Mouse (Mus musculus): ENCODE data around the gene Cog5. TPM values are rescaled to one million over a fixed set of nuclear protein-coding genes. Genes with fewer than 3 reads are reported as not detected.

Cog5 gene
- polyA plus RNA-seq, 1 experiment from 2014 or later = 38.1 TPM

DNA sequence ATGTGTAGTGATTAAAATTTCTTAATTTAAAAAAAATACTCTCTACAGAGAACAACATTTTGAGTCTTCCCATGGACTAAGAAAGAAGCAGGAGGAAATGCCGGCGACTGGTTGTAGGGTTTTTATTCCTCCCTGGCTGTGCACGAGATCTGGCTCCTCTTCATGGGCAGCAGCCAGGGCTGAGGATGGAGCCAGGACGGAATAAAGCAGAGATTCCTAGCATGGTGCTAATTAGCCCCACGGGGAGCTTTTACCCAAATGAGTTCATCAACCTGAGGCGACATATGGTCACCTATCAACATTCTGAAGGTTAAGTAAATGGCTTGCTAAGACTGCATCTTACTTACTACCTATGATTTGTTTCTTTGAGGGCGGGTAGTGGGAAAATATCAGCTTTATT, 328.6 kb downstream of the Cog5 start:
- no peak overlapping the region for H3K4me2 ChIP-seq (ENCODE audit: low read depth, severe bottlenecking)
- no peak for DNase-seq (ENCODE audit: low spot score)
- WGBS = 37% methylated on average over 7 of the region's 7 CpGs
- no peak overlapping the region for H3K4me3 ChIP-seq (ENCODE audit: low read depth, low read length)
- H3K9me3 ChIP-seq (ENCODE audit: control insufficient read depth, low read length) = no peaks in the 10 kb centered on the region
- H3K9ac ChIP-seq (ENCODE audit: low read length) = no peak overlapping the region
- H3K36me3 ChIP-seq (ENCODE audit: control insufficient read depth, insufficient read depth, low read length) = no peaks in the 10 kb centered on the region
- no peak overlapping the region for H3K27ac ChIP-seq (replicated peaks; ENCODE audit: low read depth, low read length)
- no peaks in the 10 kb centered on the region for H3K4me1 ChIP-seq (ENCODE audit: control insufficient read depth, insufficient read depth, low read length)
- ATAC-seq (ENCODE audit: insufficient number of reproducible peaks, low FRiP score, low TSS enrichment, low read depth) = no peak
- no peaks in the 10 kb centered on the region for H3K27me3 ChIP-seq (ENCODE audit: control insufficient read depth, insufficient read depth, low read length)

GRCm38 (mm10) chr12:31983769-31984168, 329.1 kb downstream of the Cog5 start:
- no peaks in the 10 kb centered on the region for H3K4me1 ChIP-seq (ENCODE audit: control insufficient read depth, insufficient read depth, low read length)
- no peak overlapping the region for H3K27ac ChIP-seq (replicated peaks; ENCODE audit: low read depth, low read length)
- H3K4me3 ChIP-seq (ENCODE audit: low read depth, low read length) = no peak overlapping the region
- H3K36me3 ChIP-seq (ENCODE audit: control insufficient read depth, insufficient read depth, low read length) = no peaks in the 10 kb centered on the region
- ATAC-seq (ENCODE audit: insufficient number of reproducible peaks, low FRiP score, low TSS enrichment, low read depth) (no peak), DNase-seq (ENCODE audit: low spot score) (no peak)
- no peak overlapping the region for H3K4me2 ChIP-seq (ENCODE audit: low read depth, severe bottlenecking)
- H3K9me3 ChIP-seq (ENCODE audit: control insufficient read depth, low read length) = no peaks in the 10 kb centered on the region
- H3K9ac ChIP-seq (ENCODE audit: low read length) = no peak overlapping the region
- H3K27me3 ChIP-seq (ENCODE audit: control insufficient read depth, insufficient read depth, low read length) = no peaks in the 10 kb centered on the region
- 72% methylated on average over 6 of the region's 6 CpGs for WGBS

DNA sequence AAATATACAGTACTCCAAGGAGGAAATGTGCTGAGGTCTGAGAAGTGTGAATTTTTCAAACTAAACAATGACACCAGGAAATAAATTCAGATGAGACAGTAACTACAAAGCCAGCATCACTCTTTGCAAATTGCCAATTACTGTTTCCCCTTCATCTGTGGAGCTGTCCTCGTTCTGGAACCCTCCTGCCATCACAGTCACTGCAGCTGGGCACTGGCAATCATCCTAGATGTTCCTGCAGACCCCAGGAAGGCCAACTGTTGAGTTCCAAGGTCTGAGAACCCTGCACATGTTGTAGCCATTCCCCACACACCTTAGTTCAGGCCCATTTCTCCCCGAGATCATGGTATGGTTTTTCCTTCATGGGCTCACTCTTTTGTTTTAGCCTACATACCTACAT, 329.5 kb downstream of the Cog5 start:
- no peak for DNase-seq (ENCODE audit: low spot score)
- Histone ChIP-seq H3K27ac (replicated peaks; ENCODE audit: low read depth, low read length) (no peak overlapping the region), H3K27me3 (ENCODE audit: control insufficient read depth, insufficient read depth, low read length) (no peaks in the 10 kb centered on the region), H3K36me3 (ENCODE audit: control insufficient read depth, insufficient read depth, low read length) (no peaks in the 10 kb centered on the region), H3K4me3 (ENCODE audit: low read depth, low read length) (no peak overlapping the region), H3K4me1 (ENCODE audit: control insufficient read depth, insufficient read depth, low read length) (no peaks in the 10 kb centered on the region), H3K9ac (ENCODE audit: low read length) (no peak overlapping the region), H3K4me2 (ENCODE audit: low read depth, severe bottlenecking) (no peak overlapping the region), H3K9me3 (ENCODE audit: control insufficient read depth, low read length) (no peaks in the 10 kb centered on the region)
- 43% methylated on average over 2 of the region's 2 CpGs for WGBS
- ATAC-seq (ENCODE audit: insufficient number of reproducible peaks, low FRiP score, low TSS enrichment, low read depth) = no peak

GRCm38 (mm10) chr12:31984664-31985063, 330.0 kb downstream of the Cog5 start:
- DNase-seq (ENCODE audit: low spot score) = no peak
- ATAC-seq (ENCODE audit: insufficient number of reproducible peaks, low FRiP score, low TSS enrichment, low read depth) = no peak
- no peak overlapping the region for H3K9ac ChIP-seq (ENCODE audit: low read length)
- H3K36me3 ChIP-seq (ENCODE audit: control insufficient read depth, insufficient read depth, low read length) = no peaks in the 10 kb centered on the region
- no peaks in the 10 kb centered on the region for H3K9me3 ChIP-seq (ENCODE audit: control insufficient read depth, low read length)
- no peak overlapping the region for H3K27ac ChIP-seq (replicated peaks; ENCODE audit: low read depth, low read length)
- no peaks in the 10 kb centered on the region for H3K27me3 ChIP-seq (ENCODE audit: control insufficient read depth, insufficient read depth, low read length)
- no peak overlapping the region for H3K4me3 ChIP-seq (ENCODE audit: low read depth, low read length)
- H3K4me2 ChIP-seq (ENCODE audit: low read depth, severe bottlenecking) = no peak overlapping the region
- H3K4me1 ChIP-seq (ENCODE audit: control insufficient read depth, insufficient read depth, low read length) = no peaks in the 10 kb centered on the region
- 76% methylated on average over 12 of the region's 12 CpGs for WGBS

- H3K27ac ChIP-seq (replicated peaks; ENCODE audit: low read depth, low read length) = no peak overlapping the region
- no peaks in the 10 kb centered on the region for H3K36me3 ChIP-seq (ENCODE audit: control insufficient read depth, insufficient read depth, low read length)
- 89% methylated on average over 6 of the region's 6 CpGs for WGBS
- no peak overlapping the region for H3K4me3 ChIP-seq (ENCODE audit: low read depth, low read length)
- no peak overlapping the region for H3K4me2 ChIP-seq (ENCODE audit: low read depth, severe bottlenecking)
- ATAC-seq (ENCODE audit: insufficient number of reproducible peaks, low FRiP score, low TSS enrichment, low read depth) = no peak
- H3K27me3 ChIP-seq (ENCODE audit: control insufficient read depth, insufficient read depth, low read length) = no peaks in the 10 kb centered on the region
- H3K9ac ChIP-seq (ENCODE audit: low read length) = no peak overlapping the region
- no peak for DNase-seq (ENCODE audit: low spot score)
- no peaks in the 10 kb centered on the region for H3K4me1 ChIP-seq (ENCODE audit: control insufficient read depth, insufficient read depth, low read length)
- no peaks in the 10 kb centered on the region for H3K9me3 ChIP-seq (ENCODE audit: control insufficient read depth, low read length)
Measured at GRCm38 (mm10) chr12:31985738-31986137, 331.1 kb downstream of the Cog5 start.

DNA sequence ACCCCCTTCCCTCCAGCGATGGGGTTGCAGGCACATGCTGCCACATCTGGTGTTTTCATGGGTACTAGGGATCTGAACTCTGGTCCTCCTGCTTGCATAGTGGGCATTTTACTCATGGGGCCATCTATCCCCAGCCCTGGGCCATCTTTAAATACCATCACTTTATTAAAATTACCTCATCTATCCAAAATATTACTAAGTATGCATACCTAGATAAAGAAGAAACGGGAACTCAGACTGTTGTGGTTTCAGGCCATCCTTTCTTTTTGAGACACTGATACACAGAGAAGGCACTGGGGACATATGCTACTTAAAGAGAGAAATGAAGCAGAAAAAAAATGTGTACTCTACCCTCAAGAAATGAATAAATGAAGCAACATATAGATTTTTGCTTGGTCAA, 331.8 kb downstream of the Cog5 start:
- H3K4me1 ChIP-seq (ENCODE audit: control insufficient read depth, insufficient read depth, low read length) = no peaks in the 10 kb centered on the region
- no peaks in the 10 kb centered on the region for H3K36me3 ChIP-seq (ENCODE audit: control insufficient read depth, insufficient read depth, low read length)
- no peaks in the 10 kb centered on the region for H3K9me3 ChIP-seq (ENCODE audit: control insufficient read depth, low read length)
- WGBS = 90% methylated on average over 2 of the region's 2 CpGs
- H3K27ac ChIP-seq (replicated peaks; ENCODE audit: low read depth, low read length) = no peak overlapping the region
- no peak for ATAC-seq (ENCODE audit: insufficient number of reproducible peaks, low FRiP score, low TSS enrichment, low read depth)
- H3K9ac ChIP-seq (ENCODE audit: low read length) = no peak overlapping the region
- H3K4me3 ChIP-seq (ENCODE audit: low read depth, low read length) = no peak overlapping the region
- H3K4me2 ChIP-seq (ENCODE audit: low read depth, severe bottlenecking) = no peak overlapping the region
- no peaks in the 10 kb centered on the region for H3K27me3 ChIP-seq (ENCODE audit: control insufficient read depth, insufficient read depth, low read length)
- DNase-seq (ENCODE audit: low spot score) = no peak

Other genes starting within 250 kb of the Cog5 start
- 23.3 and 26.0 TPM in 2 replicates for gene Cbll1, start 155.3 kb upstream of the Cog5 start, polyA plus RNA-seq (2014; fragmentation: Nextera tagmentation; extraction: Ambion mirVana)
- gene Slc26a4, start 94.9 kb upstream of the Cog5 start, polyA plus RNA-seq (2014; fragmentation: Nextera tagmentation; extraction: Ambion mirVana) = 0.06 and 0.15 TPM in 2 replicates
- gene Bcap29, start 20.2 kb upstream of the Cog5 start, polyA plus RNA-seq (2014; fragmentation: Nextera tagmentation; extraction: Ambion mirVana) = 34.5 and 40.1 TPM in 2 replicates
- 15.7 and 16.4 TPM in 2 replicates for gene Dus4l, start within 50 bp of the Cog5 start, polyA plus RNA-seq (2014; fragmentation: Nextera tagmentation; extraction: Ambion mirVana)
- gene Gpr22, start 59.1 kb downstream of the Cog5 start, polyA plus RNA-seq (2014; fragmentation: Nextera tagmentation; extraction: Ambion mirVana) = 0.39 and 0.51 TPM in 2 replicates

All from limb, embryonic 11.5 days (tissue).